Mouse (Mus musculus) cerebellum, adult 18-20 months (tissue): ENCODE measurements around the gene Cnrip1.

Source experiments
- DNase-seq, 2 experiments: peaks; one replicate each; pipeline ENCODE4 v3.0.0; 2021

The Cnrip1 gene

GRCm38 (mm10) chr11:17112419-17113090, 61.2 kb downstream of the Cnrip1 start:
- DNase-seq: no peak

GRCm38 (mm10) chr11:17126418-17126817, 75.0 kb downstream of the Cnrip1 start:
- no peak for DNase-seq
